Mouse (Mus musculus) stomach, postnatal 0 days (tissue): ENCODE results near the gene Csk.

ENCODE experiments used
- CTCF ChIP-seq: IDR thresholded peaks from 2 replicates; pipeline ENCODE4 v1.5.1; 2016; ENCODE audit warnings: antibody characterized with exemption, low read depth, mild to moderate bottlenecking, moderate library complexity
- EP300 ChIP-seq: optimal IDR thresholded peaks from 2 replicates; pipeline ENCODE3; 2016; ENCODE audit warnings: antibody characterized with exemption

GRCm38 (mm10) chr9:57655749-57656148 lies 2.3 kb upstream of the Csk start:
- TF ChIP-seq EP300 = no peak
- TF ChIP-seq CTCF = peak; percentile 98
